Mouse (Mus musculus) heart, postnatal 14 days (tissue): ENCODE data around the gene Atcay. TPM values are rescaled to one million over a fixed set of nuclear protein-coding genes. Genes with fewer than 3 reads are reported as not detected.
"Not testable (repeated sequence)": the region's sequence is repeated elsewhere in the genome, so short reads cannot be mapped to it uniquely, and the experiment has no call there.

Experiments
- DNase-seq, 2 experiments: peaks; one replicate each; pipeline ENCODE4 v3.0.0; 2021 to 2022
- intact Hi-C: fragments of 180-260 bp; cut with DNase I; formaldehyde crosslinking; loops from one replicate; pipeline ENCODE4 v1.15.1; 2025
- total RNA-seq, 2 experiments: library from RNA; stranded (reverse); gene quantifications; 2 replicates each; pipeline ENCODE4 v1.2.3; 2021

Atcay gene
- total RNA-seq, 2 experiments from 2014 or later: 0.12 TPM

DNA sequence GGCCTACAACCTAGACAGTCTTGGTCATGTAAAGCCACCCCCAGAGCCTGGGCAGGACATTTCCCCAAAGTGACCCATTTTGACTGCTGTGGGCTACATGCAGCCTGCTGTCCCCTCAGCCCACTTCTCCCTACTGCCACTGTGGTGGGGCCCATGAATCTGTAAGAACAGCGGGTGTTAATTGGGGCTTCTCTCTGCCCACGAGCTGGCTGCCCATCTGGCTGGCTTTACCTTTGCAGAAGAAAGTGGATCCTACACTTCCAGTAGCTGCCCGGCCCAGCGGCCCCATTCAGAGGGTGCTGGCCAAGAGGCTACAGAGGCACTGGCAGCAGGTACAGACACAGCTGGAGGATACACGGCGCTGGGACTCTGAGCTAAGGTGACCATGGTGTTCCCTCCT, 14.5 kb upstream of the Atcay start:
- no peak for DNase-seq
- intact Hi-C loops: loop anchor here (2.0 kb wide), 1 partner anchor 42 kb away; no protein-coding TSS in a partner anchor

DNA sequence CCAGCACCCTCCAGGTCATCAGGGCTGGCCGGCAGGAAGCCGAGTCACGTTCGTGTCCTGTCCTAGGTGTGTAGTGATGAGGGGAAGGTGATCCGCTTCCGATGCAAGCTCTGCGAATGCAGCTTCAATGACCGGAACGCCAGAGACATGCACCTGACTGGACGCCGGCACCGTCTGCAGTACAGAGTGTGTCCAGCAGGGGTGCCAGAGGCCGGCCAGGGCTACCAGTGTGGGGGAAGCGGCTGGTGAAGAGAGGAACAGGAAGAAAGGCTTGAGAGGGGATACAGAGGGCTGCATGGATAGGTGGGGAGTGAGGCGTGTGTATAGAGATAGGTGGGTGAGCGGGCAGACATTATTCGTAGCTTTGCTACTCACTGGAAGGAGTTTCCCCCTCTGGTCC, 14.0 kb upstream of the Atcay start:
- DNase-seq: peak; percentile 82 to 92
- intact Hi-C loops: loop anchor here (2.0 to 5.0 kb wide), 2 partner anchors 42 to 98 kb away; partner anchors contain the start of gene Gipc3

DNA sequence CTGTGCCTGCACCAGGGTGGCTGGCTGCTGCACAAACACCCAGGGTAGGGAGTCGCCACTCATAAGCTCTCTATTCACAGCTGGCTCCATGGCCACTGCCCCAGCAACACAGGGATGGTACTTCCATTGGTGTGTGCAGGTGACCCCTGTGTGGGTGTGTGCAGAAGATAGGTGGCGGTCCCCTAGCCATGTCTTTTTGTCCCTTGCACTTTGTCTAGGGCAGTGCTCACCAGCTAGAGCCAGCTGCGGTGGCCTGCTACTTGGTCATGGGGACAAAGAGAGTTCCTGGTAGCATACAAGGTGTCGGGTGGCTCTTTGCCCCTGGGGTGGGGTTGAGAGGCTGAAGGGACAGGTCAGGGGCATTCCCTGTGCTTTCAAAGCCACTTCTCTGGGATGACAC, 13.5 kb upstream of the Atcay start:
- no peak for DNase-seq
- intact Hi-C loops: loop anchor here (2.0 to 5.0 kb wide), 2 partner anchors 43 to 98 kb away; partner anchors contain the start of gene Gipc3

DNA sequence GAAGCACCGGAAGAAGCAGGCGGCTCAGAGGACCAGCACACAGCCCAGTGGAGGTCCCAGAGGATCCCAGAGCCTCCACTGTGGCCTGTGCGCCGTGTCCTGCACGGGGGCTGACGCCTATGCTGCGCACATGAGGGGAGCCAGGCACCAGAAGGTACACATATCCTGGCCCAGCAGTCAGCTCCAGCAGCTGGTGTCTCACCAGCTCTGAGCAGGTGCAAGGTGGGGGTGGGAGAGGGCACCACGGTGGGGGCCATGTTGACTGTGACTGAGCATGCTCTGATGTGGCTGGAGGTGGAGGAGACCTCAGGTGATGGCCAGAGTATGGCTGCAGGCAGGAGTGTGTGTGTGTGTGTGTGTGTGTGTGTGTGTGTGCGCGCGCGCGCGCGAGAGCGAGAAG, 11.4 kb upstream of the Atcay start:
- intact Hi-C loops: loop anchor here (5.0 kb wide), 1 partner anchor 100 kb away; the partner anchor contains the start of gene Gipc3
- DNase-seq: no peak

DNA sequence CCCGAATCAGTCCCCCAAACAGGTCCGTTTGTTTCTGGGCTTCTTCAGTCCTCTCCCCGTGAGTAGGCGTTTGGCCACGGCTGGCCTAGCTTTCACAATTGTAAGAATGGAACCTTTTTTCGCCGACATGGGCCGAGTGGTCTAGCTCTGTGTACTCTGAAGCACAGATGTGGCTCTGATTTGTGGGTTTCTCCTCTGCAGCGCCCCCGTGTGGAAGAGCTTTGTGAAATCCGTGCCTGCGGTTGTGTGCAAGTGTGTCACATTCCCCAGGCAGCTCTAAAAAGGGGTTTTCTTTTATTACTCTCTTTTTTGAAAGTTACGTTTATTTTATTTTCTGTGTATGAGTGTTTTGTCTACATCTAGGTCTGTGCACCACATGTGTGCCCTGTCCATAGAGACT, 10.2 kb upstream of the Atcay start:
- peak; percentile 56 to 66 for DNase-seq
- intact Hi-C loops: loop anchor here (2.0 to 5.0 kb wide), 2 partner anchors 42 to 101 kb away; partner anchors contain the start of gene Gipc3

DNA sequence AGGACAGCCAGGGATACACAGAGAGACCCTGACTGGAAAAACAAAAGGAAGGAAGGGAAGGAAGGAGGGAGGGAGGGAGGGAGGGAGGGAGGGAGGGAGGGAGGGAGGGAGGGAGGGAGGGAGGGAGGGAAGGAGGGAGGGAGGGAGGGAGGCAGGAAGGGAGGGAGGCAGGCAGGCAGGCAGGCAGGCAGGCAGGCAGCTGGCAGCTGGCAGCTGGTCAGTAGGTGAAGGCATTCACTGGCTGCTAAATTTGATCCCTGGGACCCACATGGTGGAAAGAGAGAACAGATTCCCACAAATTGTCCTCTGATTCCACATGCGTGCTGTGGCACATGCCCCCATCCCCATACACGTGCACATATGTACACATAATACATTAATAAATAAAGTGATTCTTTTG, 8.0 kb upstream of the Atcay start:
- no peak for DNase-seq
- intact Hi-C loops: no loop called here

DNA sequence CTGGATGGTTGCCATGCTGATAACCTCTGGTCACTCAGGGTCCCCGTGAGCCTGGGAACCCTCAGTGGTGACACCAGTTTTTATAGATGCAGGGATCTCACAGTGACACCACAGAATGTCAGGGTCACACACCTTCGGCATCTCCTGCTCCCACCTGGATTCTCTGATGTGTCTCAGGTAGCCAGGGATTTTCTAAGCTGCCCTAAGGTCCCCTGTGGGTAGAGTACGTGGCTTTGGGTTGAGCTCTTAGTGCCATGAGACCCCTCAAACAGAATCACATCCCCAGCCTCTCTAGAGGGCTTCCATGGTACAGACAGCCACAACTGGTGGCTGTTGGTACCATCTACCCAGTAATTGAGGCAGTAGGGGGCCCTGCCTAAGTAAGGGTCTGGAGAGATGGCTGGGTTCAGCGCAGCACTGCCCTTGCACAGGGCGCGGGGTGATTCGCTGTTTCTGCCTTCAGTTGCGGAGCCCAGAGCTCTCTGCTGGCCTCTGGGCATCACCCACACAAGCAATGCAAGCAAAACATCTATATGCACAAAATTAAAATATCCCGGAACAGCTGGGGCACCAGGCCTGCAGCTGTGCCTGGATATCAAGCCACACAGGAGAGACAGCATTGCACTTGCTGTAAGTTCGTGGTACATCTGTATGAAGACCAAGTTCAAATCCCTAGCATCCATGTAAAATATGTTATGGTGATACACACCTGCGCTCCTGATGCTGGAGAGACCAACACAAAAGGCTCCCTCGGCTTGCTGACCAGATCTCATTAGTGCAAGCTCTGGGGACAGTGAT, 6.0 kb upstream of the Atcay start:
- DNase-seq: no peak
- intact Hi-C loops: no loop called here

DNA sequence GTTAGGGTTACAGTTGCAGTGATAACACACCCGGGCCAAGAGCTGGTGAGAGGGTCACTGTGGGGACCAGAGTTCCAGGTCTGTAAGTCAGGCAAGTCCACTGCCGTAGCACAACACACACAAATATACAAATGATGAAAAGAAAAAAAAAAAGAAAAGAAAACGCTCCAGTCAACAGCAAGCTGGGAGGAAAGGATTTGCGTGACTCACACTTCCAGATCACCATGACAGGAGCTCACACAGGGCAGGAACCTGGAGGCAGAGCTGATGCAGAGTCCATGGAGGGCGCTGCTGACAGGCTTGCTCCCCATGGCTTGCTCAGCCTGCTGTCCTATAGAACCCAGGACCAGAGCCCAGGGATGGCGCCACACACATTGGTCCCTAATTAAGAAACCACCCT, 3.6 kb upstream of the Atcay start:
- intact Hi-C loops: no loop called here
- DNase-seq: no peak

DNA sequence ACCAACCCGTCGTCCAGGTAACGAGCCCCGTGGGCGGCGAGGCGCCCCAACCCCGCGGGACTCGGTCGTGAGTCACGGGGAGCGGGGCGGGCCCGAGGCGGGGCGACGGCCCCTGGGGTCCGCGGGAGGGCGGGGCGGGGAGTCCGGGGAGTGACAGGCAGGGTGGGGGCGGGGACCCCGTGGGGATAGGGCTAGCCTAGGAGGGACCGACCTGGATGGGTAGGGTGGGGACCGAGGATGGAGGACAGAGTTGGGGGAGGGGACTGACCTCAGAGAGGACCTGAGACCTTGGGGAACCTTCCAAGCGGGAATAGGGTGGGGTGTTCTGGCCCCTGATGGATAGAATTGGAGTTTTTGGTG, 2.6 kb upstream of the Atcay start:
- intact Hi-C loops: no loop called here
- DNase-seq: no peak

DNA sequence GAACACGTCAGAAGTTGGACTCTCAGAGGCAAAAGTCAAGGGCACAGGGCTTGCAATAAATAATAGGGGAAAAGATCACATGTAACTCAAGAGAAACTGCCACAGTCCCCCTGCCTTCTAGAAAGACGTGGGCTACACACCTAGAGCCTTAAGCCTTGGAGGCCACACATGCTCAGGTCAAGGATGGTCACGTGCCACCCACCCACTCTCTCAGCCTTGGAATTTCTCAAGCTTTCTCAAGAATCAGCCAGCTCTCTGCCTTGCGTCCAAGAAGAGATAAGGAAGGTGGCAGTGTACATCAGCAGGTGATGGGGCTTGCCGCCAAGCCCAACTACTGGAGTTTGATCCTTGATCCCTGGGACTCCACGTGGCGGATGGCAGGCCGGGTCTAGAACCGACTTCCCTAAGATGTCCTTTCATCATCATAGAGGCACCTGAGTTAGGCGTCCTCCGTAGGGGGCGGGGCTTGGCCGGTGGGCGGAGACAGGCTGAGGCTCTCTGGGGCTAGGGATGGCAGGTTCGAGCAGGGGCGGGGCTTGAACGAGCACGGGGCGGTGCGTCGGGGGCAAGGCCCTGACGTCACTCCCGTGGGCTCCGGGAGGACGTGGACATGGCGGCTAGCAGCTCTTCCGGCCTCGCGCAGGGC, 2.1 kb upstream of the Atcay start, which contains the start of gene Zfr2:
Gene Zfr2 (plus strand): TSS at position 576 of the 646 bp plus-strand sequence.
- DNase-seq: peak; percentile 78 to 86
- intact Hi-C loops: no loop called here

DNA sequence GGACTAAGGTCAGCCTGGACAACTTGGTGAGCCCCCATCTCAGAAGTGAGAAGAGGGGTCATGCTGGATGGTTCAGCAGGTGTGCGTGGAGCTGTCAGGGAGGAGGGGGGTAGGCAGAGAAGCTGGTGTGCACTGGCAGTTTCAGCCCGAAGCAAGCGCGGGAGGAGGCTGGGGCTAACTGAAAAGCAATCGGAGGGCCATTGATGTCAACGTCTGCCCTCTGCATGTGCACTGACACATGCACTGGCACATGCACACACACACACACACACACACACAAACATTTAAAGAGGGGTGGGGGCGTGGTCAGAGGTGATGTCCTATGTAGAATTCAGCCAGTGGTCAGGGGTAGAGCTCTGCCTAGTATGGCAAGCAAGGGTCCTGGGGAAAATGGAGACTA, 803 bp upstream of the Atcay start:
- intact Hi-C loops: no loop called here
- no peak for DNase-seq

DNA sequence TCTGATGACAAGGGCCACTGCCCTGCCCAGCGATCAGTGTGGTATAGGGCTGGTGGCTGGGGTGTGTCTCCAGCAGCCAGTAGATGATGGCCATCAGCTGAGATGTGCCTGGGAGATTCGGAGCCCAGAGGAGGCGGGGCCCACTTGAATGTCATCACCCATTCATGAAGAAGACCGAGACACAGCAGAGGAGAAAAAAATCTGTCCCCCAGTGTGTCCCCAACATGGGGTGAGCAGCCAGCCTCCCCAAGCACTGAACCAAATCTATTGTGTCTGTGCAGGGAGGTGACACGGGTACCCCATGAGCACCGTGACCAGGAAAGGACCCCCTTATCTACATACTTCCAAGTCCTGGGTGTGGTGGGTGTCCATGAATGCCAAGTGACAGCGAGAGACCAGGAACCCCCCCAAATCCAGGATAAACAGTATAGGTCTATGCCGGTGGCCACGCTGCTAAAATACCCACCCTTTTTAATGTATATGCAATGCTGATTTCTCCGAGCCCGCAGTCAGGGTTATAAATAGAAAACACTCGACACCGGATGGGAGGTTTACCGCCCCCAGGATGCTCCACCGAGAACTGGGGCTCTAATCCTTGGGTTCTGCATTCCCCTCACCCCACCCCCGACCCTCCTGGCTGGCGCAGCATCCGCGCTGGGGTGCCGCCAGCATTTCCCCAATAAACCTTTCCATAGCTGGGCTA, 747 bp downstream of the Atcay start:
- intact Hi-C loops: no loop called here

DNA sequence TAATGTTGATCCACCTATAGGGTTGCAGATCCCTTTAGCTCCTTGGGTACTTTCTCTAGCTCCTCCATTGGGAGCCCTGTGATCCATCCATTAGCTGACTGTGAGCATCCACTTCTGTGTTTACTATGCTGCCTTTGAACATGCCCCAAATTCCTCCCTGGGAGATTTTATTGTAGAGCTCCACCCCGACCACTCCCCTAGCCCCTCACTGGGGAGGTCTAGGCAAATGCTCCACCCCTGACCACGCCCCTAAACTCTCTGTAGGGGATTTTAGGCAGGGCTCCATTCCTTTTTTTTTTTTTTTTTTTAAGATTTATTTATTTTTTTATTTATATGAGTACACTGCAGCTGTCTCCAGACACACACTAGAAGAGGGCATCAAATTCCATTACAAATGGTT, 6.9 kb downstream of the Atcay start:
- DNase-seq, intact Hi-C loops: not testable (repeated sequence)

More for the DNA sequence above, 747 bp downstream of the Atcay start:
- DNase-seq: no peak

DNA sequence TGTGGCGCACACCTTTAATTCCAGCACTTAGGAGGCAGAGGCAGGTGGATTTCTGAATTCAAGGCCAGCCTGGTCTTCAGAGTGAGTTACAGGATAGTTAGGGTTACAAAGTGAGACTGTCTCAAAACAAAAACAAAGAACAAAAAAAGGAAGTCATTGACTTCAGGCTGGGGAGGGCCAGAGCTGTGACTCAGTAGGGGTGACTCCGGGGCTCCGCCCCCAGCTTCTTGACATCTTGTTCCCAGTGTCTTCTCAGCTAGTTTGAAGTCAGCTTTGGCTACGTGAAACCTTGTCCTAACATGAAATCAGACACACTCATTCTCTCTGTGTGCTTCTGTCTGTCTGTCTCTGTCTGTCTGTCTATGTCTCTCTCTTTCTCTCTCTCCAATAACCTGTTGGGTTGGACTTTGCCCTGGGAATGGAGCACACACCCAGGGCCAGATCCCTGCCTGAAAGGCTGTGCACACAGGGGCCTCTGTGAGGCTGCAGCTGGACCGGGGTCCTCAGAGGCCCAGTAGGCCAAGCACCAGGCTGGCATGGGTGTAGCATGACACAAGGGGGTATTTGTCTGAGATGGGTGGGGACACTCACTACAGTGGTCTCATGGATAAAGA, 9.1 kb downstream of the Atcay start:
- no peak for DNase-seq
- intact Hi-C loops: no loop called here

DNA sequence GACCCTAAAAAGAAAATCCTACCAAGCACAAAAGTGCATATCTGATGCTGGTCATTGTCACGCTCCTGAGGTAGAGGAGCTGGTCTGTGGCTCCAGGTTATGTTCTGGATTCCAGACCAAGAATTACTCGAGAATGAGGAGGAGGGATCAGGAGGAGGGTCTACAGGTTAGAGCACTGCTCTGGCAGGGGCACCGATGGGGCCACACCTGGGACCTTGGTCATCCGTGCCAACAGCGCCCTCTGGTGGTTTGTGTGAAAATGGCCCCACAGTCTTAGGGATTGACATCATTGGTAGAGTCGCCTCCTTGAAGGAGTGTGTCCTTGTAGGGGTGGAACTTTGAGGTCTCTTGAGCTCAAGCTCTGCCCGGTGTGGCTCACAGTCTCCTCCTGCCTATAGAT, 12.7 kb downstream of the Atcay start:
- peak; percentile 69 to 81 for DNase-seq
- intact Hi-C loops: loop anchor here (1.0 kb wide), 1 partner anchor 20 kb away; no protein-coding TSS in a partner anchor

DNA sequence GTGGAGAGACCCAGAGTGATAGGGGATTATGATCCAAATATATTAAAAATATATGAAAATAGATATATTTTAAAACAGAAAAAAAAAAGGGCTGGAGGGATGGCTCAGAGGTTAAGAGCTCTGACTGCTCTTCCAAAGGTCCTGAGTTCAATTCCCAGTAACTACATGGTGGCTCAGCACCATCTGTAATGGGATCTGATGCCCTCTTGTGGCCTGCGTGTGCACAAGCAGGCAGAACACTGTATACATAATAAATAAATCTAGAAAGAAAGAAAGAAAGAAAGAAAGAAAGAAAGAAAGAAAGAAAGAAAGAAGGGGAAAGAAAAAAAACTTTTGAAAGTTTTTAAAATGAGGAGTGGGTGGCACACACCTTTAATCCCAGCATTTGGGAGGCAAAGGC, 13.4 kb downstream of the Atcay start:
- intact Hi-C loops, DNase-seq: not testable (repeated sequence)

DNA sequence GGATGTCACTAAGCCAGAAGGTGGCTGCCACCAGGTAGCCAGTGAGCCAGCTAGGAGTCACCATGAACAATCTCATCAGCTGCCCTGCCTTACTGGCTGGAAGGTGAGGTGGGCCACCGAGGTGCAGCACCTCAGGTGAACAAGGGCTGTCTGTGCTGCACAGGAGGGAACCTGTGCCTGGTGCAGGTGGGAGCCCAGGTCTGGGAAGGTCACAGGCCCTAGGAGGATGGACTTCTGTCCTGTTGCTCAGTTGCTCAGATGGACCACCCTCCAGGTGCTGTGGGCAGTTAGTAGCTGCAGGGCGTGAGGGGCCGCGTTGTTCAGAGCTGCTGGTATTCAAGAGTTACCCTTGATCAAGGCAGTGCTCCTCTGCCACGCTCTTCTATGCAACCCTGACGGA, 13.8 kb downstream of the Atcay start:
- intact Hi-C loops: no loop called here
- no peak for DNase-seq

DNA sequence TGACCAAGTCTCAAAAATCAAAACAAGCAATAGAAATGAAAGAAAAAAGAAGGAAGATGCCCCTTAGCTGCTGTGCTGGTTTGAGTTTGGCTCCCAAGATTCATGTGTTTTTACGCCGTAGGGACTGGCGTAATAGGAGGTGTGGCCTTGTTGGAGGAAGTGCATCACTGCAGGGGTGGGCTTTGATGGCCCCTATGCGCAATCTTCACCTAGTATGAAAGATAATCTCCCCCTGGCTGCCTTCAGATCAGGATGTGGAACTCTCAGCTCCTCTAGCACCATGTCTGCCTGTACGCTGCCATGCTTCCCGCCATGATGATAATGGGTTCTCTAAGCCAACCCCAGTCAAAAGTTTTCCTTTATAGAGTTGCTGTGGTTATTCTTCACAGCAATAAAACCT, 14.4 kb downstream of the Atcay start:
- intact Hi-C loops: no loop called here
- no peak for DNase-seq

DNA sequence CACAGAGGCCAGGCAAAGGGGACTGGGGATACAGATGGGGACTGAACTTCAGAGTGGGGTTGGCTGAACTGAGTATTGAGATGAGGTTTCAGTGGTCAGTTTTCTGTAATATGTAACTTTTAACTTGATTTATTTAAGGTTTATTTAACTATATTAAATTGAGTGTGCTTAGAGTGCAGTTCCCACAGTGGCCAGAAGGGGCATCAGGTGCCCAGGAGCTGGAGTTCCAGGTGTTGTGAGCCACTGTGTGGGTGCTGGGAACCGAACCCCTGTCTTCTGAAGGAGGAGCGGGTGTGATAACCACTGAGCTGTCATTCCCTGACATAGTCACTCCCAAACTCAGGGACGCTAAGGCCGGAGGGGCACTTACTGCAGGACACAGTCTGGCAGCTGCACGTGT, 20.5 kb downstream of the Atcay start:
- intact Hi-C loops: no loop called here
- peak in 1 of 2 experiments; percentile 29 for DNase-seq

DNA sequence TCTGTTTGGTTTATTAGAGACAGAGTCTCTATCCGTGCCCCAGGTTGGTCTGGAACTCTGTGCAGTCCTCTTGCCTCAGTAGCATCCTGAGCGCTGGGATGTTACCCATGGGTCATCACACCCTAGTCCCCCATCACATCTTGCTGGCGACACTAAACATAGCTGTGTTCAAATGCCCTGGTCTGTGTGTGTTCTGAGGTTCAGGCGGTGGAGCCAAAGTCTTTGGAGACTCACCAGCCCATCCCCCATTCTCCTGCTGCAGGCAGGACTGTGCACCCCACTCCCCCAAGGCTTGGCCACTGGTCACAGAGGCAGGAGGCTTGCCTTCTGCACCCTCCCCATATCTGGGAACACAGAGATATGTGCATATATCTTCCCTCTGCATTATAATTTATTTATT, 26.5 kb downstream of the Atcay start:
- peak in 1 of 2 experiments; percentile 23 for DNase-seq
- intact Hi-C loops: no loop called here
